Mouse (Mus musculus) CD4-positive, CD25-positive, alpha-beta regulatory T cell, adult 4 months (primary cell): ENCODE data around the gene Krt1. TPM values are rescaled to one million over a fixed set of nuclear protein-coding genes. Genes with fewer than 3 reads are reported as not detected.

Experiments
- ATAC-seq: one replicate; pipeline ENCODE4 v1.8.0; 2017
- polyA plus RNA-seq, 2 experiments: library from polyadenylated mRNA; unstranded; fragments of 100-300 nt; shearing (Covaris generic); gene quantifications; one replicate each; pipeline ENCODE4 v1.2.1; 2017

Krt1 gene
- polyA plus RNA-seq, 2 experiments from 2014 or later: not detected

- no peak for ATAC-seq
Observed at GRCm38 (mm10) chr15:101803052-101803822, 47.4 kb downstream of the Krt1 start.

- ATAC-seq: no peak
Observed at GRCm38 (mm10) chr15:101802296-101802835, 48.2 kb downstream of the Krt1 start, which contains the start of gene Krt73. TSS of gene Krt73 (minus strand) at chr15:101802346.

Other genes starting within 250 kb of the Krt1 start
- not detected for gene Gm5414, start 222.6 kb downstream of the Krt1 start, polyA plus RNA-seq
- not detected for gene Gm5478, start 203.4 kb downstream of the Krt1 start, polyA plus RNA-seq
- gene Krt6b, start 170.5 kb downstream of the Krt1 start, polyA plus RNA-seq: not detected
- not detected for gene Krt6a, start 156.5 kb downstream of the Krt1 start, polyA plus RNA-seq
- gene Krt5, start 137.9 kb downstream of the Krt1 start, polyA plus RNA-seq: not detected
- gene Krt71, start 107.7 kb downstream of the Krt1 start, polyA plus RNA-seq: not detected
- gene Krt72, start 64.3 kb downstream of the Krt1 start, polyA plus RNA-seq: not detected
- not detected for gene Krt73, start 48.4 kb downstream of the Krt1 start, polyA plus RNA-seq
- not detected for gene Krt2, start 32.6 kb downstream of the Krt1 start, polyA plus RNA-seq
- not detected for gene Krt77, start 18.9 kb upstream of the Krt1 start, polyA plus RNA-seq
- not detected for gene Krt76, start 42.1 kb upstream of the Krt1 start, polyA plus RNA-seq
- not detected for gene Krt4, start 73.9 kb upstream of the Krt1 start, polyA plus RNA-seq
- not detected for gene Krt79, start 89.5 kb upstream of the Krt1 start, polyA plus RNA-seq
- not detected for gene Krt78, start 103.5 kb upstream of the Krt1 start, polyA plus RNA-seq
- under 1 TPM in 1 of 2 experiments, not detected in 1; 0.30 TPM for gene Krt8, start 153.7 kb upstream of the Krt1 start, polyA plus RNA-seq
- gene Krt18, start 177.4 kb upstream of the Krt1 start, polyA plus RNA-seq: under 1 TPM; 0.44 to 0.97 TPM
- gene Eif4b, start 223.0 kb upstream of the Krt1 start, polyA plus RNA-seq: 100 to 1,000 TPM; 123 to 189 TPM
- 1 to 10 TPM; 1.1 to 2.3 TPM for gene Tns2, start 249.6 kb upstream of the Krt1 start, polyA plus RNA-seq